In the genomic region with DNA sequence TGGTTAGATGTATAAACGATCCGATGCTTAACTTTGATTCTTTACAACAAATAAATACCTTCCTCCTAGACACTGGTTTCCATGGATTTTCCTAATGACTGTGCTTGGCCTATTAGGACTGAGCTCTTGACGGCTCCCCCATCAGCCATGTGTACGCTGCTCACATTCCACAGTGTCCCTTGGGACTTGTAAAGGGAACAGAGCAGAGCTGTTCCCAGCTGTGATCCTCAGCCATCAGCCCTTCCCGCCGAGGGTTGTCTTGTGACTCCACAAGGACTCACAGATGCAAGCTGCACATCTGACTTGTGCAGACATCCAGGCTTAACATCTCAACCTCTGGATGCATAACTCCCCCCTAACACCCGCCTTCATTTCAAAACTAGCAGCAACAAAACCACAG, we compare ENCODE assay signal across 9 mouse cellular contexts.
DNase-seq lines count a peak whose midpoint lies in the region; ATAC-seq and TF ChIP-seq lines count a peak whose summit lies in the region.
"Had no signal": no experiment of that assay in that cellular context is flagged by ENCODE, and none has a peak within 500 bp of the region (broad histone marks: within the 10 kb centered on the region; RNA-seq: fewer than 3 reads in every experiment).

No protein-coding gene starts in this region.

- H3K4me3 ChIP-seq in forebrain, embryonic 11.5 days (ENCODE audit: low read depth, low read length), result no peak overlapping the region
- H3K4me3 ChIP-seq in hindbrain, postnatal 0 days (ENCODE audit: low read length), result no peak overlapping the region
- H3K4me3 ChIP-seq in midbrain, embryonic 12.5 days, result no peak overlapping the region
- H3K4me3 ChIP-seq: lung, embryonic 15.5 days had no signal

- H3K9me3 ChIP-seq in forebrain, embryonic 11.5 days (ENCODE audit: control insufficient read depth, low read length), result no peaks in the 10 kb centered on the region
- no peaks in the 10 kb centered on the region for H3K9me3 ChIP-seq in hindbrain, postnatal 0 days (ENCODE audit: low read length)
- no peaks in the 10 kb centered on the region for H3K9me3 ChIP-seq in midbrain, embryonic 12.5 days
- H3K9me3 ChIP-seq: lung, embryonic 15.5 days had no signal

- peak; percentile 86 for DNase-seq in embryo, embryonic 10 days (ENCODE audit: low spot score)
- no peak for DNase-seq in forebrain, embryonic 11.5 days (ENCODE audit: low spot score)
- peak; percentile 63 for DNase-seq in hindbrain, postnatal 0 days (ENCODE audit: low spot score)
- DNase-seq in T-cell, adult 2 months (ENCODE audit: low spot score), result no peak
- DNase-seq in thymus, postnatal 36 days, result no peak
- no peak for DNase-seq in spleen, postnatal 4 days (ENCODE audit: low spot score in 2 of 2)
- DNase-seq in cerebellum, adult 18-20 months, result no peak

- H3K9ac ChIP-seq in forebrain, embryonic 11.5 days (ENCODE audit: low read length), result no peak overlapping the region
- H3K9ac ChIP-seq in hindbrain, postnatal 0 days (replicated peaks; ENCODE audit: low read length), result no peak overlapping the region
- no peak overlapping the region for H3K9ac ChIP-seq in midbrain, embryonic 12.5 days (replicated peaks)
- H3K9ac ChIP-seq: lung, embryonic 15.5 days had no signal

- H3K27ac ChIP-seq in forebrain, embryonic 11.5 days (ENCODE audit: low read depth, low read length), result no peak overlapping the region
- no peak overlapping the region for H3K27ac ChIP-seq in hindbrain, postnatal 0 days
- 0 out of 2 replicates have a peak overlapping the region, but pooled peaks have one; percentile 16 for H3K27ac ChIP-seq in midbrain, embryonic 12.5 days (replicated peaks)
- H3K27ac ChIP-seq: lung, embryonic 15.5 days had no signal

- H3K36me3 ChIP-seq in forebrain, embryonic 11.5 days (ENCODE audit: control insufficient read depth, insufficient read depth, low read length), result no peaks in the 10 kb centered on the region
- H3K36me3 ChIP-seq in hindbrain, postnatal 0 days (ENCODE audit: insufficient read depth, low read length), result no peaks in the 10 kb centered on the region
- H3K36me3 ChIP-seq in midbrain, embryonic 12.5 days, result no peaks in the 10 kb centered on the region
- H3K36me3 ChIP-seq: lung, embryonic 15.5 days had no signal

- no peak for TF ChIP-seq CTCF in hindbrain, postnatal 0 days (IDR thresholded peaks at IDR 0.05; ENCODE audit: low read depth)

- 31% methylated on average over 7 of the region's 7 CpGs for WGBS in forebrain, embryonic 11.5 days
- WGBS in hindbrain, postnatal 0 days, result 21% methylated on average over 7 of the region's 7 CpGs
- 22% methylated on average over 7 of the region's 7 CpGs for WGBS in midbrain, embryonic 12.5 days

- no peaks in the 10 kb centered on the region for H3K27me3 ChIP-seq in forebrain, embryonic 11.5 days (ENCODE audit: control insufficient read depth, insufficient read depth, low read length)
- H3K27me3 ChIP-seq in hindbrain, postnatal 0 days (ENCODE audit: insufficient read depth, low read length), result no peaks in the 10 kb centered on the region
- H3K27me3 ChIP-seq in midbrain, embryonic 12.5 days, result peaks cover 3% of the 10 kb centered on the region; the same call in 1 of the 2 replicates
- H3K27me3 ChIP-seq: lung, embryonic 15.5 days had no signal

- H3K4me1 ChIP-seq in forebrain, embryonic 11.5 days (replicated peaks; ENCODE audit: control insufficient read depth, insufficient read depth, low read length), result peaks cover 12% of the 10 kb centered on the region; the same call in 1 of the 2 replicates
- peaks cover 36% of the 10 kb centered on the region for H3K4me1 ChIP-seq in hindbrain, postnatal 0 days (ENCODE audit: insufficient read depth, low read length)
- peaks cover 58% of the 10 kb centered on the region for H3K4me1 ChIP-seq in midbrain, embryonic 12.5 days

- no peak overlapping the region for H3K4me2 ChIP-seq in forebrain, embryonic 11.5 days (ENCODE audit: low read depth, low read length, severe bottlenecking)
- no peak overlapping the region for H3K4me2 ChIP-seq in hindbrain, postnatal 0 days (ENCODE audit: low read depth, low read length)
- H3K4me2 ChIP-seq in midbrain, embryonic 12.5 days (replicated peaks), result no peak overlapping the region
- H3K4me2 ChIP-seq: lung, embryonic 15.5 days had no signal

- ATAC-seq in forebrain, embryonic 11.5 days (replicated peaks; ENCODE audit: low FRiP score), result peak; percentile 76
- peak; percentile 75 for ATAC-seq in hindbrain, postnatal 0 days
- peak; percentile 74 for ATAC-seq in midbrain, embryonic 12.5 days (ENCODE audit: low FRiP score, low read depth)

Comparison
In these comparisons a context has a peak if more than half of its experiments do, and no peak if none do; other contexts are left out.
1. DNase-seq: peak in embryo, embryonic 10 days (single experiment) and hindbrain, postnatal 0 days (single experiment); none in forebrain, embryonic 11.5 days (single experiment), T-cell, adult 2 months (single experiment), thymus, postnatal 36 days (0 of 2), spleen, postnatal 4 days (0 of 2) and cerebellum, adult 18-20 months (0 of 2).
2. Peak in every context shown above with its lines, with median percentiles within 50 percentile points of each other: ATAC-seq.